Mouse (Mus musculus): ENCODE measurements around the gene Postn. TPM values are rescaled to one million over a fixed set of nuclear protein-coding genes. Genes with fewer than 3 reads are reported as not detected.

The Postn gene
- 10 to 100 TPM; 32.3 to 77.5 TPM for total RNA-seq (2021)
- long read RNA-seq, experiment 1, partial matches to known transcripts: 2 of 5 reads
- long read RNA-seq, experiment 1, other reads (novel, unspliced or antisense): 2 of 5 reads
- long read RNA-seq, experiment 2, partial matches to known transcripts: 3 of 11 reads
- long read RNA-seq, experiment 2, other reads (novel, unspliced or antisense): 3 of 11 reads

DNA sequence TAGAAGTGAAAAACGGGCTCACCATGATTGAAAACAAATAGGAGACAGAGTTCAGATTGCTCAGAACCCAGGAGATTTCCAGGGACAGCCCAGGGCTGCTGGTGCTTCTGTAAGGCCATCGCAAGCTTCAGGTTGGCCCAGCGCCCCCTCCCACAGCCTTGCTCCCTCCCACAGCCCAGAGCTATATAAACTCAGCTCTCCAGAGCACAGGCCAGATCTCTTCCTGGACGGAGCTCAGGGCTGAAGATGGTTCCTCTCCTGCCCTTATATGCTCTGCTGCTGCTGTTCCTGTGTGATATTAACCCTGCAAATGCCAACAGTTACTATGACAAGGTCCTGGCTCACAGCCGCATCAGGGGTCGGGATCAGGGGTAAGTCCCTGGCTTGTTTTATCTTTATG is at the start of gene Postn:
Postn (plus strand) TSS at position 213 of the 400 bp plus-strand sequence.
- peak; percentile 20 for DNase-seq

DNA sequence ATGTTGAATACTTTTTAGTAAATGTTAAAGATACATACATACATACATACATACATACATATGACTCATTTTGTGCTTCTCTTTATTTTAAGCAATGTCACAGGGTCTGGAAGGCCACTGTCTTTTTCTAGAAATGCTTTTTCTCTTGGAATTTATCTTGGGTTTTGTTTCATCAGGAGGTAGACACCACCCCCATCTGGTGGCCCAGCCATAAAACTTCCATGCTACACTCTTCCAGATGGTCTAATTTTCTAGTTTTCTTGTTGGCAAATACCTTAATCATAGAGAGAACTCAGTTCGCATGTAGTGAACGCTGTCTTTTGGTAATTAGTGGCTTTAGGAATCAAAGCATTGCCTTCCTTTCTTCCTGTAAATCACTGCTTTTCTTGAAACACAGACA is 46.9 kb upstream of the Postn start:
- no peak for DNase-seq

DNA sequence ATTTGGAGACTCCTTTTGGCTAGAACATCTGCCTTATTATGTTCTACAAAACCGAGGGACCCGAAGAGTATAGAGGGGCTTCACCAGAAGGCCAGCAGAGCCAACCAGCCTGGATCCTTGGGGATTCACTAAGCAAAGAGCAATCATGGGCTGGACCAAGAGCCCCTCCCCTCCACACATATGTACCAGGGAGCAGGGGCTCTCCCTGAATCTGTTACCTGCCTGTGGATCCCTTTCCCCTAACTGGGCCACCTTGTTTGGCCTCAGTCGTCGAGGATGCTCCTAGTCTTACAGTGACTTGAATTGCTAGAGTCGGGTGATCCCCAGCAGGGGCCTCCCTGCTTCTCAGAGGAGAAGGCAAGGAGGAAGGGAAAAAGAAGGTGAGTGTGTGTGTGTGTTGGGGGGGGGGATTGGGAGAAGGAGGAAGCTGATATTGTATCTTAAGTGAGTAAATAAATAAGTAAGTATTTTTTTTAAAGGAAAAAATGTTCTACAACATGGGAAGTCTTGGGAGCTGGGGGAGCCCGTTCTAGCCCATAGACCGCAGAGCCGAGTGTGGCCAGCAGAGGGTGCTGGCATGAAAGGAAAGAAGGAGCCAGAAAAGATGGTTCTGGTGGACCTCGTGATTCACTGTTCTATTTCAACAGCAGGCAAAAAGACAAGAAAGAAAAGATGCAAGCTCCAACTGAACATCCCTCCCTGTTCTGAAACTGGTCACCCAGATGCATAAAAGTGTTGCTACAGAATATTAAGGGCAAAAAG is 7.8 kb upstream of the Postn start:
- DNase-seq: peak; percentile 32

GRCm38 (mm10) chr3:54357561-54357960 is 3.3 kb upstream of the Postn start:
- no peak for DNase-seq

GRCm38 (mm10) chr3:54358463-54359189 is 2.3 kb upstream of the Postn start:
- peak; percentile 45 for DNase-seq

DNA sequence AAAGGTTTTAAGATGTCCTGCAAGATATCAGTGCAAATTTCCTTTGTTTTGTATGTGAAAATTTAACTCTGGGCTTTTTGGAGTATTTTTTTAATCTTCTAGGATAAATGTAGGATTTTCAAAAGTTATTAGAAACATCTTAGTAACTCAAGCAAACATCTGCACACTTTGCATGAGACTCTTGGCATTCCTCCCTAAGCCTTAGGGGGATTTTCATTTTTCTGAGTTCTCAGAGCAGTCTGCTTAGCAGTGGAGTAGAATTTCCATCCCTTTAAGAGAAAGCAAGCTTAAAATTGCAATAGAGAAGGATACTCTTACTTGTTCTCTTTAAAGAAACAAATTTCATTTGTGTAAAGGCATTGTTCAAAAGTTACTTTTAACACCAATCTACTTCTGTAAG is 747 bp downstream of the Postn start:
- DNase-seq: no peak

DNA sequence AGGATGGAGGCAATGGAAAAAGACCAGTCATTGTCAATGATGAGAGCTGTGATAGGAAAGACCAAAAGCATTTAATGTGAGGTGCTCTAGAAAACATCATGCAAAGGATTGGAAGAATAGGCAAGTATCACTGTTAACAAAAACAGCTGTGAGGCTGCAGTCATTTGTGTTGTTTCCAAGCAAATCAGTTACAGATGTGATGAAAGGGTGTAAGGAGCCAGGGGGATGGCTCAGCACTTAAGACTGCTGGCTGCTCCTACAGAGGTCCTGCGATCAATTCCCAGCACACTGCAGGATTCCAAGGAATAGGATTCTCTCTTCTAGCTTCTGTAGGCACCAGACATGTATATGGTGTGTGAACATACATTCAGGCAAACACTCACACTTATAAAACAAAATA is 10.1 kb downstream of the Postn start:
- DNase-seq: no peak

DNA sequence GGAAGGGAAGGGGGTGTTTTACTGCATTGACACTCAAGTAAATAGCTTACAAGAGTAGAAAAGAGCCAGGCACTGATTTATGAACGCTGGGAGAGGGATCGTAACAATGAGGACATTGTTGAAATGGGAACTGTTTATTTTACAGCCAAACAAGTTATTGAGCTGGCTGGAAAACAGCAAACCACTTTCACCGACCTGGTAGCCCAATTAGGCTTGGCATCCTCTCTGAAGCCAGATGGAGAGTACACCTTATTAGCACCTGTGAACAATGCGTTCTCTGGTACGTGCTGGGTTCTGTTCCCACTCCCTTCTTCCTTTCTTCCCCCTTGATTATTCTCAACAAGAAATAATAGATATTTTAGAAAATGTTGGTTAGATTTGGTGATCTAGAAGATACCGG is 11.7 kb downstream of the Postn start:
- DNase-seq: no peak

DNA sequence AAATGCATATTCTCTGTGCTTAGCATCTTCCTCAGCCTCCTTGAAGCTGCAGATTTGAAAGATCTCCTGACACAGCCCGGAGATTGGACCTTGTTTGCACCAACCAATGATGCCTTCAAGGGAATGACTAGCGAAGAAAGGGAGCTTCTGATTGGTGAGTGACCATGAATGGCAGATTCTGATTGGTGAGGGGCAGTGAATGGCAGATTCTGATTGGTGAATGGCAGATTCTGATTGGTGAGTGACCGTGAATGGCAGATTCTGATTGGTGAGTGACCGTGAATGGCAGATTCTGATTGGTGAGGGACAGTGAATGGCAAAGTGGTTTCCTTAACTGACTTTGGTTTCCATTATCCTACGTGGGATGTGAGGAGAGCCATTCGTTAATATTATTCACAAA is 15.1 kb downstream of the Postn start:
- DNase-seq: no peak

- no peak for DNase-seq
Observed at GRCm38 (mm10) chr3:54377647-54378046, 16.7 kb downstream of the Postn start.

DNA sequence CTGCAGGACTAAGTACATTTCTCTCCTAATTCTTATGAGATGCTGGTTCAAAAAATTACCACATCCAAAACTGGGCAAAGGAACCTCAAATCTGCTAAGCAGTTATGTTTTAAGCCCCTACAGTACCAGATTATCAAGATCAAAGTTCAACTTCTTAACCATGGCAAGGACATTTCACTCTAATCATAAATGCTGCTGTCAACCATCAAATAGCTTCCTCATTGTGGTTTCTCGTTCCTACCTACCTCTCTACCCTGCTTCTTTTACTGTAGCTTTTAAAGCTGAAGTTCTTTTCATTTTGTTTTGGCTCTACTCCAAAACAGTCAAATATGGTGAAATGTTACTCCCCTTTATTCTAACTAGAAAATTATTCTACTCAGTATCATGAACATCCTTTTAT is 17.2 kb downstream of the Postn start:
- DNase-seq: no peak

DNA sequence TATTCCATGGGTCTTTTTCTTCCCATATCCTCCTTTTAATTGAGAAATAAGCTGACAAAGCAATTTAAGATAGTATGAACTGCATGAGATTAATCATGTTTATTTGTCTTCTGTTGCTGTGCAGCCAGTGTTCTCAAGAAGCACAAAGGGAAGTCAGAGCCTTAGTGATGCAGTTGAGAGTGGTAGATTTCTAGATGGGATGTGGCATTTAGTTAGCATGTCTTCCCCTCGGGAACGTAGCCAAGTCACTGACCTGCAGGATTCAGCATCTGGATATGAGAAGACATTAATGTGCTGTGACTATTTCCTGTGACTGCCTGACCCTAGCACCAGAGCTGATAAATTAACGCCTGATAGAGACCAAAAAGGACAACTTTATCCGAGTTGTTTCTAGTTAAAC is 19.1 kb downstream of the Postn start:
- no peak for DNase-seq

GRCm38 (mm10) chr3:54399321-54399720 is 38.4 kb downstream of the Postn start:
- no peak for DNase-seq

- DNase-seq: no peak
Observed at GRCm38 (mm10) chr3:54399911-54400310, 39.0 kb downstream of the Postn start.

- no peak for DNase-seq
Observed at GRCm38 (mm10) chr3:54400617-54401016, 39.7 kb downstream of the Postn start.

DNA sequence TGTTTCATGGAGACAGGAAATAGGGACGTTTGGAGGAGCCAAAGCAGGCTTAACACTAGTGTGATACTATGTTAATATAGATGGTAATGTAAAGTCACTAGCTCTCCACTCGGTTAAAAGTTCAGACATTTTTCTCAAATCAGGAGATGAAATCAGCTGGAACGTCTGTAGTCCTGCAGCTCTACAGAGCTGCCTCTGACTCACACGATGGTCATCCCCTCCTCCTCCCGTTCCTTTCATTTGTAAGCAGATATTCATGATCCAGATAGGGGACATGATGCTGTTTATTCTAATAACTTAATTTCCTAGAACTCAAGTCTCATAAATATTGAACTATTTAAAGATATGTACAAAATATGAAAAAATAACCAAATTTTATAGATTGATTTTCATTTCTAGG is 40.8 kb downstream of the Postn start:
- DNase-seq: no peak

DNA sequence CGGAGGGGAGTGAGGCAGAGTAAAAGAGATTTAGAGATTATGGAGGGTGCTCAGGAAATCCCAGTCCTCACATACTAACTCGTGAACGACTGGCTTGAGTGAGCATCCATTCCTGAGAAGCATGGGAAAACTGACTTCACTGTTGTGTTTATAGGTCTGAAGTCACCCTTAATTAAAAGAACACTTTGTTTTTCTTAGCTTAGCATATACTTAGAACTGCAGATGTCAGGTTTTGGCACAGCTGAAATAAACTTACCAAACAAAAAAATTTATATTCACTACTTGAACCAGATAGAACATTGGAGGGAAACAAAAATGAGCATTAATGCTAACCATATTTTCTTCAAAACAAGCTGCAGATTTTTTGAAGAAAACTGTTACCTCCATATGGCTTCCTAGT is 42.9 kb downstream of the Postn start:
- DNase-seq: no peak

DNA sequence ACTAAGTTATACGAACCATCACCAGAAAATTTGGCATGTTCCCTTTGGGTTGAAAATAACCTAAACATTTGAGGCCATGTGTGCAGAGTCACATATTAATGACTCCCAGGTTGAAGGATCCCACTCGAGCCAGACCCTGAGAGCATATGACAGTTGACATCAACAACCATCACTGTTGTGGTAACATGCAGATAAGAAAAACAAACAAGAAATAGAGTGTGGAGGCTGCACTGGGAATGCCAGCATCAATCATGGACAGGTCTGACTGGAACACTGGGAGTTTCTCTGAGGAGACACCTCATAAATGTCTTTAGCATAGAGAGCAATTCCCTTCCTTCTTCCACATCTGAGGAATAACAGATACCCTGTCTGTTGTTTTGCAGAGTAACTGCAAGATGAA is 45.7 kb downstream of the Postn start:
- DNase-seq: no peak

GRCm38 (mm10) chr3:54411052-54411451 is 50.1 kb downstream of the Postn start:
- no peak for DNase-seq

DNA sequence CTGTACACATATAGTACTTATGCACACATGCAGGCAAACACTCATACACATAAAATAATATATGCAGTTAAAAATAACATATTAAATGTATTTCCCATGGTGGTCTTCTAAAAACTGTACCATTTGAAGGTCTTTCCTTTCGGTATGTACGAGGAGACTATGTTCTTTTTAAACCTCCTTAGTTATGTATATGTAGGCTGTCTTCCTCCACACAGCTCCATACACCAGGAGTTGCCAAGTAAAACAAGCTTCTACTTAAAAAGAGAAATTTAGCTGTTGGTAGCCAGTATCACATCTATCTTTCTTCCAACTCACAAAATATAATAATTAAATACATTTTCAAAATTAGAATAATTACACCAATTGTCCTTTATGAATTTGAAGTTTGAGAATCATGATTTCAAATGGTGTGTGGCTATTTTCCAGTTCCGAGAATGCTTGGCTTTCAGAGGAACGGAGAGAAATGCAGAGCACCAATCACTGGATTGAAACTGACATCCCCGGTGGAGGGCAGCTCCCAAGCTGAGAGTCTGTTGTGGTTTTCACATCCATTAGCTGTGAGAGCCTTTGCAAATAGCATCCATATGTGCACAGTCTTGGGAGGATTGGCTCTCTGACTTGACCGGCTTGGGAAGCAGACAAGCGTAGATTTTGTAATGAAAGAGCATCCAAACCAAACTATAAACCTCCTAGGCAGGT is 52.1 kb downstream of the Postn start:
- peak; percentile 10 for DNase-seq

- DNase-seq: no peak
Observed at GRCm38 (mm10) chr3:54413584-54413897, 52.6 kb downstream of the Postn start.

DNA sequence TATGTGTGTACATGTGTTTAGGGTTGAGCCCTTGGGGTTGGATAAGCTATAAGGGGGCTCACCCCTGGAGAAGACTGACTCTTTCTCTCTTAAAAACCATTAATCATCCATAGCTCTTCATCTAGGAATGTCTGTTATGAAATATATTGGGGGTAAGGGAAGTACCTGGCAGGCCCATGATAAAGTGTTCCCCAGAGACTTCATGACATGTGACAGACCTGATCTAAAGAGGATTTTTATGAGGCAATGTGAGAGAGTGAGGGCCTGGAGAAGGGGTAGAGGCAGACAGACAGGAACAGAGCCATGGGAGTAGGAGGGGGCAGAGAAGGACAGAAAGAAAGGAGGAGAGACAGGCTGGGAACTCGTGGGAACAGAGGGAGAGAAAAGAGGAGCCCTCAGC is 53.5 kb downstream of the Postn start:
- no peak for DNase-seq

GRCm38 (mm10) chr3:54417833-54418386 is 57.0 kb downstream of the Postn start:
- no peak for DNase-seq
